Mouse (Mus musculus) lung, postnatal 0 days (tissue): ENCODE results near the gene Thap4. TPM values are rescaled to one million over a fixed set of nuclear protein-coding genes. Genes with fewer than 3 reads are reported as not detected.

Experiments used
- ATAC-seq: fragments of 200-750 bp; cut with Nextera tagmentation; 2 replicates; pipeline ENCODE4 v1.8.0; 2017; ENCODE audit warnings: moderate library complexity
- DNase-seq: peaks from one replicate; pipeline ENCODE4 v3.0.0-alpha.2; 2016; ENCODE audit warnings: low spot score
- H3K27ac ChIP-seq: fragments of 300-500 bp; sonication (generic); 2 replicates; pipeline ENCODE4 v1.5.1; 2014; ENCODE audit warnings: antibody characterized with exemption, mild to moderate bottlenecking, low read length, mixed read lengths
- H3K27me3 ChIP-seq: fragments of 300-500 bp; sonication (generic); replicated peaks from 2 replicates; pipeline ENCODE4 v1.6.1; 2014; ENCODE audit warnings: low read length, mixed read lengths; ENCODE audit not compliant: insufficient read depth
- H3K36me3 ChIP-seq: fragments of 300-500 bp; sonication (generic); 2 replicates; pipeline ENCODE4 v1.6.1; 2014; ENCODE audit warnings: low read length, mixed read lengths; ENCODE audit not compliant: insufficient read depth
- H3K4me1 ChIP-seq: fragments of 300-500 bp; sonication (generic); 2 replicates; pipeline ENCODE4 v1.6.1; 2014; ENCODE audit warnings: antibody characterized with exemption, low read depth, low read length, mixed read lengths; ENCODE audit not compliant: insufficient read depth
- H3K4me2 ChIP-seq: fragments of 300-500 bp; sonication (generic); replicated peaks from 2 replicates; pipeline ENCODE4 v1.6.1; 2014; ENCODE audit warnings: low read depth, mild to moderate bottlenecking, low read length, moderate library complexity, mixed read lengths
- H3K4me3 ChIP-seq: fragments of 300-500 bp; sonication (generic); 2 replicates; pipeline ENCODE4 v1.5.1; 2014; ENCODE audit warnings: low read depth, low read length
- H3K9ac ChIP-seq: fragments of 300-500 bp; sonication (generic); replicated peaks from 2 replicates; pipeline ENCODE4 v1.6.1; 2014; ENCODE audit warnings: low read depth, mild to moderate bottlenecking
- H3K9me3 ChIP-seq: fragments of 300-500 bp; sonication (generic); 2 replicates; pipeline ENCODE4 v1.6.1; 2016; ENCODE audit warnings: low read length, mixed read lengths
- CTCF ChIP-seq: IDR thresholded peaks from 2 replicates; pipeline ENCODE4 v1.5.1; 2016; ENCODE audit warnings: antibody characterized with exemption, mild to moderate bottlenecking
- EP300 ChIP-seq: IDR thresholded peaks from 2 replicates; pipeline ENCODE4 v1.6.1; 2016; ENCODE audit warnings: antibody characterized with exemption, mild to moderate bottlenecking, control low read depth
- WGBS: fragments of 180-500 bp; shearing (Covaris S2); extraction: QIAGEN DNeasy Blood & Tissue Kit; methylation state at CpG from one replicate; pipeline ENCODE4 v1.1.7; 2014; 5-methylcytosine and 5-hydroxymethylcytosine counted together
- polyA plus RNA-seq: library from polyadenylated mRNA; unstranded; fragments of >200 nt; fragmentation: Nextera tagmentation; extraction: Ambion mirVana; gene quantifications from 2 replicates; pipeline ENCODE4 v1.2.1, GENCODE M21; 2015

Gene Thap4
- polyA plus RNA-seq, 1 experiment from 2014 or later: 34.4 TPM

DNA sequence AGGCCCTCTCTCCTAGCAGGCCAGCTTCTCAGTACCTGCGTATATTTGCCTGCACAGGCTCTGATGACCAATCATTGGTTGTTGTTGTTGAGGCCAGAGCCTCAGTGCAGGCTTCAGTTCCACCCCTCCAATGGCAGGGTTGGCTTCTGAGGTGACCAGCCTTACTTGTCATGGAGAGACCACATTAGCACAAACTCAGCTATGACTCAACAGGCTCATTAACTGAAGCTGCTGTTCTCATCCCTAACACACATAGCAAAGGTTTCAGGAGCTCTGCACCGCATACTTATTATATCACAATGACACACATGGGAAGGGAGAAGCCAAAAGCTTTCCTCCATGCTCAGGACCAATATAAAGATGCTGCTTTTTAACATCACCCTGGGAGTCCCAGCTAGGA, 14.0 kb downstream of the Thap4 start:
- 96% methylated on average over 2 of the region's 2 CpGs for WGBS

DNA sequence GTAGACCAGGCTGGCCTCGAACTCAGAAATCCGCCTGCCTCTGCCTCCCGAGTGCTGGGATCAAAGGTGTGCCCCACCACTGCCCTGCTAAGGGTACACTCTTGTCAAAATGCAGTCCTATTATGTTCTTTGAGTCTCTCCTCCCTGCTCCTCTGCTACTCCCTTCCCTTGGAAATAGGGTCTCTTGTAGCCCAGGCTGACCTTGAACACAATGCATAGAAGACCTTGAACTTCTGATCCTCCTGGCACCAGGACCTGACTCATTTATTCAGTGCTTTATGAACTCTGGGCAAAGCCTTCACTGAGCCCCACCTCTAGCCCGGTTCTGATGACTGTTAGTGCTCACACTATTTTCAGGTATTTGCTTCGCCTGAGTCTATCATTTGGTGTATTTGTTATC, 17.0 kb downstream of the Thap4 start:
- no peaks in the 10 kb centered on the region for H3K4me1 ChIP-seq
- WGBS: 94% methylated on average over 5 of the region's 5 CpGs
- DNase-seq: no peak
- H3K9me3 ChIP-seq: no peaks in the 10 kb centered on the region
- no peak overlapping the region for H3K4me2 ChIP-seq
- ATAC-seq: no peak
- no peak overlapping the region for H3K9ac ChIP-seq
- TF ChIP-seq CTCF (no peak), EP300 (no peak)
- no peaks in the 10 kb centered on the region for H3K36me3 ChIP-seq
- H3K27me3 ChIP-seq: no peaks in the 10 kb centered on the region
- H3K4me3 ChIP-seq: no peak overlapping the region
- H3K27ac ChIP-seq: no peak overlapping the region

More for the DNA sequence above, 14.0 kb downstream of the Thap4 start:
- Histone ChIP-seq H3K4me3 (no peak overlapping the region), H3K4me1 (no peaks in the 10 kb centered on the region), H3K36me3 (no peaks in the 10 kb centered on the region), H3K9ac (no peak overlapping the region), H3K27me3 (no peaks in the 10 kb centered on the region), H3K9me3 (no peaks in the 10 kb centered on the region), H3K27ac (no peak overlapping the region), H3K4me2 (no peak overlapping the region)
- no peak for DNase-seq
- TF ChIP-seq CTCF (no peak), EP300 (no peak)
- ATAC-seq: no peak

DNA sequence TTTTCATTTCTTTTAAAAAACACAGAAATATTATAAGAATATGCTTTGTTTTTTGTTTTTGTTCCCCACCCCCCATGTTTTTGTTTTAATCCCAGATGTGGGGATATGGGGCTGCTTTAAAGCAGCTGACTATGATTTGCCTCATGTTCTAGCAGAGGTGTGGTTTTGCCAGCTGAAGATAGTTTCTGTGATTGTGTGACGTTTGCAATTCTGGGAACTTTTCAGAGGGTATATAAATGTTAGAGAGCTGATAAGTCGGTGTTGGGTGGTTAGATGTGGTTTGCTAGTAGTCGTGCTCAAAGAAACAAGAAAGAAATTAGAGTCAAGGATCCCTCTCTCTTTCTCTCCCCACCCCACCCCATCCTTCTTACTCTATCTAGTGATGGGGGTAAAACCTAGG, 18.8 kb downstream of the Thap4 start:
- Histone ChIP-seq H3K4me3 (no peak overlapping the region), H3K4me1 (no peaks in the 10 kb centered on the region), H3K9me3 (no peaks in the 10 kb centered on the region), H3K27me3 (no peaks in the 10 kb centered on the region), H3K27ac (no peak overlapping the region), H3K36me3 (no peaks in the 10 kb centered on the region), H3K4me2 (no peak overlapping the region), H3K9ac (no peak overlapping the region)
- no peak for DNase-seq
- TF ChIP-seq CTCF (no peak), EP300 (no peak)
- no peak for ATAC-seq
- 85% methylated on average over 3 of the region's 3 CpGs for WGBS

DNA sequence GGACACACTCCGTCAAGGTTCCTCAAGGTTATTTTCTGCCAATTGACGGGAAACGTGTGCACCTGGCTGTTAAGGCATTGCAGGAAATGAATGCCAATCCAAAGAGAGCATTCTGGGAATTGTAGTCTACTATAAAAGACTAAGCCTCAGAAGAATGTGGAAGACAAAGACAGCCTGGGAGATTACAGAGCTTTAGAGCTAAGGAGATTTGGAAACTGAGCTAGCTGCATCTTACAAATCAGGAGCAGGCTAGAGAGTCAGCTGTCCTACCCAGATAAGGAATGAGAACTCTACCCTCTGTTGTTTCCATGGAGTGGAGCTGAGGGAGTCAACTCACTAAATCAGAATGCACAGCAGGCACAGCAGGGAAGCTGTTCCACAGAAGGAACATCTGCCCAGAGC, 22.8 kb downstream of the Thap4 start:
- Histone ChIP-seq H3K9me3 (no peaks in the 10 kb centered on the region), H3K36me3 (no peaks in the 10 kb centered on the region; the same call in 1 of the 2 replicates), H3K4me2 (no peak overlapping the region), H3K4me3 (no peak overlapping the region), H3K9ac (no peak overlapping the region), H3K27ac (no peak overlapping the region), H3K4me1 (peaks cover 2% of the 10 kb centered on the region; the same call in 1 of the 2 replicates), H3K27me3 (no peaks in the 10 kb centered on the region)
- DNase-seq (peak; percentile 35), ATAC-seq (no peak)
- 31% methylated on average over 3 of the region's 3 CpGs for WGBS
- TF ChIP-seq EP300: no peak
- TF ChIP-seq CTCF: no peak

DNA sequence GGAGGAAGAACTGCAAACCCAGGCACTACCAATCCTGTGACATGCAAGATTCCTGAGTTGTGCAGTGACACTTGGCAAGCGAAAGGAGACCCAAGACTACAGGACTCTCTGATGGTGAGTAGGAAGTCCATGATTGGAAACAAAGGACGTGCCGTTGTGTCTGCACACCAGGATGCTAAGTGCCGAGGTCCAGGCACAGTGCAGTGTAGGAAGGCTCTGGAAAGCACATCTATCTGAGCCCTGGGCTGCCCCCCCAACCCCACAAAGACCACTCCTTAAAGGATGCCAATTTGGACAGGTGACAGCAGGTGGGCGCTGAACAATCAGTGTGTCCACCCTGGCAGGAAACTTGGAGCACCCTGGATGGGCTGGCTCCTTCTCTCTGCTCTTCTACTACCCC, 23.6 kb downstream of the Thap4 start:
- TF ChIP-seq CTCF (no peak), EP300 (no peak)
- Histone ChIP-seq H3K4me1 (peaks cover 2% of the 10 kb centered on the region; the same call in 1 of the 2 replicates), H3K36me3 (no peaks in the 10 kb centered on the region; the same call in 1 of the 2 replicates), H3K27me3 (no peaks in the 10 kb centered on the region), H3K9ac (no peak overlapping the region), H3K9me3 (no peaks in the 10 kb centered on the region), H3K4me3 (no peak overlapping the region), H3K27ac (no peak overlapping the region), H3K4me2 (no peak overlapping the region)
- ATAC-seq: no peak
- DNase-seq: no peak
- WGBS: 82% methylated on average over 5 of the region's 5 CpGs

DNA sequence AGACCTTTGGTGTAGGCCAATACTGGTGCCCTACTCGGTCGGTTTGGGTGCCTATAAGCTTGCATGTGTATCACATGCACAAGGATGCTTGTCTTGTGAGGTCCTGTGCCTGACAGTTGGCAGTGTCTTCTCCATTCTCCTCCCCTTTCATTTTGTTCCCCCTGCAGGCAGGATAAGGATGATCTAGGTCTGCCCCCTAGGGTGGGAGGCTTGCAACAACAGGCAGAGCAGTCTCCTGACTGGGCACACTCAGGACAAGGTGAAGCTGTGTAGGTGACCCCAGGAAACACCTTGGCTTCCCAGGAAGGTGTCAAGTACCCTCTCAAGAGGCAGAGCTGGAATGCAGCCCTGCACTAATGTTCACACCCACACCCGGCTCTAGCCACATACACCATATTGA, 27.7 kb downstream of the Thap4 start:
- H3K4me2 ChIP-seq: no peak overlapping the region
- H3K9ac ChIP-seq: no peak overlapping the region
- peaks cover 2% of the 10 kb centered on the region; the same call in 1 of the 2 replicates for H3K4me1 ChIP-seq
- no peak for TF ChIP-seq EP300
- peak; percentile 98 for TF ChIP-seq CTCF
- no peak overlapping the region for H3K27ac ChIP-seq
- H3K27me3 ChIP-seq: no peaks in the 10 kb centered on the region
- H3K9me3 ChIP-seq: no peaks in the 10 kb centered on the region
- no peak overlapping the region for H3K4me3 ChIP-seq
- ATAC-seq: peak; percentile 91
- DNase-seq: peak; percentile 80
- no peaks in the 10 kb centered on the region; the same call in 1 of the 2 replicates for H3K36me3 ChIP-seq
- 46% methylated on average over 3 of the region's 3 CpGs for WGBS

DNA sequence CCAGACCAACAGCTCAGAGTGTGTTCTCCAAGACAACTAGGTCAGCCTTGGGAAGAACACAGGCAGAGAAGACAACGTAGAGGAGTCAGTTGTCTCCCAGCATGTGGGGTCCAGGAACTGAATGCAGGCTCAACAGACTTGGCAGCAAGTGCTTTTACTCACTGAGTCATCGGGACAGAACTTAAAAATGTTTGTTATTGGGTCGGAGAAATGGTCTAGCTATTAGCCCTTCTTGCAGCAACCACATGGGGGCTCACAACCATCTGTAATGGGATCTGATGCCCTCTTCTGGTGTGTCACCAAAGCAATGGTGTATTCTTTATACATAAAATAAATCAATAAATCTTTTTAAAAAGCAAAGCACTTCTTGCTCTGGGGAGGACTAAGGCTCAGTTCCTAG, 28.5 kb downstream of the Thap4 start:
- Histone ChIP-seq H3K4me1 (peaks cover 2% of the 10 kb centered on the region; the same call in 1 of the 2 replicates), H3K9me3 (no peaks in the 10 kb centered on the region), H3K4me3 (no peak overlapping the region), H3K36me3 (no peaks in the 10 kb centered on the region; the same call in 1 of the 2 replicates), H3K4me2 (no peak overlapping the region), H3K27me3 (no peaks in the 10 kb centered on the region), H3K9ac (no peak overlapping the region), H3K27ac (no peak overlapping the region)
- TF ChIP-seq CTCF (peak; percentile 50), EP300 (no peak)
- no peak for ATAC-seq
- DNase-seq: peak; percentile 11
- 64% methylated on average over 3 of the region's 3 CpGs for WGBS
